Comparison of ENCODE assay signal across 8 mouse cellular contexts in the genomic region with DNA sequence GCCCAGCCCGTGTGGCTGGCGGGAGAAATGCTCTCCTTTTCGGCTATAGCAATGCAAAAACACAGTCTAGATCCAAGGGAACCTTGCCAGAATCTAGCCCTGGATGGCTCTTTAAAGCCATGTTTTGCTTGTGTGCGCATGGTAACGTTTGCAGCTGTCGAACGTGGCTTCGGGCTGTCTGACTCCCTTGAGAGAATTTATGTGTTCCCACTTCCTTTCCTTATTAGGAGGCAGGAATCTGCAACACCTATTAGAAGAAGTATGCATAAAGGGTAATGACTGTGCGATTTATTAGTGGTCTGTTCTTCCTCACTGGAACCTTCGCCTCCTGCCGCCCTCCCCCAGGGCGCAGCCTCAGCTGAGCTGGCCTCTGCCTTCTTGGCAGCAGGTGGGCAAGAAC.
DNase-seq lines count a peak whose midpoint lies in the region.

No protein-coding gene starts in this region.

- DNase-seq in adrenal gland, postnatal 10 days, result peak; percentile 43
- no peak for DNase-seq in adrenal gland, adult 18-20 months (ENCODE audit: low spot score in 2 of 2)
- peak; percentile 31 for DNase-seq in testis, postnatal 14 days (ENCODE audit: low spot score)
- DNase-seq in testis, postnatal 10 days (ENCODE audit: low spot score), result no peak
- peak; percentile 37 to 57 for DNase-seq in kidney, adult 8-10 months
- DNase-seq in lung, postnatal 10 days, result peak; percentile 74
- DNase-seq in cerebellum, postnatal 36 days, result no peak
- DNase-seq in cerebellum, adult 9-10 months, result no peak

Comparison
In these comparisons a context has a peak if more than half of its experiments do, and no peak if none do; other contexts are left out.
1. DNase-seq: peak in adrenal gland, postnatal 10 days (single experiment), testis, postnatal 14 days (single experiment), kidney, adult 8-10 months (2 of 2) and lung, postnatal 10 days (single experiment); none in adrenal gland, adult 18-20 months (0 of 2), testis, postnatal 10 days (single experiment), cerebellum, postnatal 36 days (0 of 2) and cerebellum, adult 9-10 months (single experiment).